Mouse (Mus musculus) MEL (cell line): ENCODE data around the gene Srp54c.
A peak's percentile ranks its signal among the peaks of the same experiment; 100 is the strongest.

ENCODE experiments used
- EP300 ChIP-seq, 2 experiments: IDR thresholded peaks; 2 replicates each; pipeline ENCODE4 v1.6.1; 2011; ENCODE audit warnings: improper control_type of control experiment in 2 of 2, low read length in 2 of 2, low read depth in 1 of 2, mild to moderate bottlenecking in 1 of 2
- GABPA ChIP-seq: IDR thresholded peaks from 2 replicates; pipeline ENCODE4 v1.6.1; 2012; ENCODE audit warnings: low read depth, mild to moderate bottlenecking, inconsistent platforms, low read length, improper control_type of control experiment, moderate library complexity
- GATA1 ChIP-seq: IDR thresholded peaks from 2 replicates; pipeline ENCODE4 v1.6.1; 2011; ENCODE audit warnings: low read depth, low read length, improper control_type of control experiment
- HCFC1 ChIP-seq: IDR thresholded peaks from 2 replicates; pipeline ENCODE4 v1.6.1; 2012; ENCODE audit warnings: low read depth, mild to moderate bottlenecking, inconsistent platforms, low read length, improper control_type of control experiment, moderate library complexity
- MAZ ChIP-seq: IDR thresholded peaks from 2 replicates; pipeline ENCODE4 v1.6.1; 2012; ENCODE audit warnings: low read depth, mild to moderate bottlenecking, inconsistent platforms, low read length, improper control_type of control experiment
- POLR2A ChIP-seq, 2 experiments: IDR thresholded peaks; 2 replicates each; pipeline ENCODE4 v1.6.1; 2011 to 2012; ENCODE audit warnings: low read length in 2 of 2, mild to moderate bottlenecking in 2 of 2, control low read depth in 1 of 2, improper control_type of control experiment in 1 of 2, low read depth in 1 of 2, moderate library complexity in 1 of 2; ENCODE audit not compliant: control insufficient read depth in 1 of 2, insufficient read depth in 1 of 2, poor library complexity in 1 of 2
- SMC3 ChIP-seq: IDR thresholded peaks from 2 replicates; pipeline ENCODE4 v1.6.1; 2011; ENCODE audit warnings: low read depth, low read length, improper control_type of control experiment

GRCm38 (mm10) chr12:55302485-55303441, 72.8 kb downstream of the Srp54c start, which contains the start of gene Ppp2r3c:
- TF ChIP-seq POLR2A (IDR thresholded peaks at IDR 0.05; ENCODE audit: control insufficient read depth in 1 of 2, insufficient read depth in 1 of 2, low read depth in 1 of 2, low read length in 2 of 2, poor library complexity in 1 of 2) = peak; percentile 79 to 86
- no peak for TF ChIP-seq GABPA
- no peak for TF ChIP-seq EP300 (IDR thresholded peaks at IDR 0.05; ENCODE audit: low read depth in 1 of 2, low read length in 2 of 2)
- no peak for TF ChIP-seq MAZ
- TF ChIP-seq GATA1 = no peak
- TF ChIP-seq SMC3 = no peak
- TF ChIP-seq HCFC1 = peak; percentile 97
